Mouse (Mus musculus) c-Kit-positive CD71-negative TER-119-negative erythroid progenitor cells, embryonic 14.5 days (primary cell): ENCODE measurements around the gene Dock4.

ENCODE experiments used
- DNase-seq: peaks from one replicate; pipeline ENCODE4 v3.0.0-alpha.2; 2013; ENCODE audit warnings: low read depth

Dock4 gene

GRCm38 (mm10) chr12:40445648-40446449, at the start of gene Dock4, which contains the start of gene Zfp277:
Gene Dock4, plus strand, starts transcription at chr12:40445952.
Gene Zfp277, minus strand, starts transcription at chr12:40445902.
- peak; percentile 98 for DNase-seq

- DNase-seq = no peak
These were observed 46.8 kb upstream of the Dock4 start for GRCm38 (mm10) chr12:40398916-40399315.

- no peak for DNase-seq
These were observed 46.4 kb upstream of the Dock4 start for GRCm38 (mm10) chr12:40399386-40399785.

- no peak for DNase-seq
These were observed 45.9 kb upstream of the Dock4 start for GRCm38 (mm10) chr12:40399812-40400211.

DNA sequence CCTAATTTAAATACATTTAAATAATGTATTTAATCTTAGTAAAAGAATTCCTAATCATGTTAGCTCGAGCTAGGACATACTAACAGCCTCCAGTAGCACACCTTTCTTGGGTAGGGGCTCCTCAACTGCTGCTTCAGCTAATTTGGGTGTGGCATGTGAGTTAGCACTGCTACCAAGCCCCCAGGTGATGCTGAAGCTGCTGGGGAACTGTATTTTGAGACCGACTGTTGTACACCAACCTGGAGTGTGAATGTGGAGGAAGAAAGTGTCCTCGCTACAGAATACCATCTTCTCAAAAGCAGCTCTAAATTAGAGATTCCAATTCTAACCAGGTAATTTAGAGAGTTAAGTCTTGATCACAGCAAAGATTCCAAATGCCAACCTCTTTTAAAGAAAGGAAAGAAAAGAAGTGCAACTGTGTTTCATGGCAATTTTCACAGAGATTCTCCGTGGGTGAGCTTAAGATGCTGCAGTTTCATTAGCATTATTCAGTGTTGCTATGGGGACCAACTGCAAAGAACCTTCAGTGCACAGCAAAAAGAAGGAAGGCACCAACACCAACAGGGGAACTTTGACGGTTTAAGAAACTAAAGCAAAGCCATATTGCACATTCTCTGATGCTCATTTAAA, 31.0 kb upstream of the Dock4 start:
- no peak for DNase-seq

DNA sequence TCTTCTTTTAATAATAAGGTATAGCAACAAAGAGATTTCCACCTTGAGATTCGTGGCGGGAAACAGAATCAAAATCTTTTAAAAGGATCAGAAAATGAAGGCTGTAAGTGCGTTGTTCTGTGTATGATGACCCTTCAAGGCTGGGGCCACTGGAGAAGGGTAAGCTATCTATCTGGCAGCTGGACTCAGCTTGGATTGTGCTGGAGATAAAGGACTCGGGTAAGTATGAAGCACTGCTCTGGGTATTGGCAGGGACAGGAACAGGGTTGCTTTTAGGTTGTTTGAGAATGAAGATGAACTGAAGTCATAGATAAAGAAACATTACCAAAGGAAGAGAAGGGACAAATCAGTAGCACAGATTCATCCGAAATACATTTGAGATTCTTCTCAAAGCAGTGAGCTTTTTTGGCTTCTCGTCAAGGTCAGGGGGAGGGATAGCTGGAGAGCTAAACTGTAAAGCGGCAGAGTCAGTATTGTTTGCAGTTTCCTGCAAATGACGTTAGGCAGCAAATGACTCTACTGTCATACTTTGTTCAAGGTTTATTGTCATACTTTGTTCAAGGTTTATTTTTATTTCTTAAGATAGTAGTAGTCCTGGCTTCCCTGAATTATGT, 30.3 kb upstream of the Dock4 start:
- no peak for DNase-seq

DNA sequence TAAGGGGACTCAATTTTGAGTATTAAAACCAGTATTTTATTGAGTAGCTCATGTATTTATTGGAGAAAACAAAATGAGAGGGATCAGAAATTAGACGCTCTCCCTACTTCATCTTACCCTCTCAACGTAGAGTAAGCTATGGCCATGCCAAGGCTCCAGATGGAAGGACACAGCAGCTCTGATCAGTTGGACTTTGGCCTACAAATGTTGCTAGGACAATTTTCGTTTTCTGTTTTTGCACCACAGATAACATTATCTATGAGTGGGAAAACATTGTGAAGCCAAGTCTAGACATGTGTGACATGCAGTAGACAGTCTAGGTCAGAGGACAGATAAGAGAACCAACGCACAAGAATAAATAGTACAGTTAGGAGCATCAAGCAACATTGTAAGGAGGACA, 28.5 kb upstream of the Dock4 start:
- no peak for DNase-seq

DNA sequence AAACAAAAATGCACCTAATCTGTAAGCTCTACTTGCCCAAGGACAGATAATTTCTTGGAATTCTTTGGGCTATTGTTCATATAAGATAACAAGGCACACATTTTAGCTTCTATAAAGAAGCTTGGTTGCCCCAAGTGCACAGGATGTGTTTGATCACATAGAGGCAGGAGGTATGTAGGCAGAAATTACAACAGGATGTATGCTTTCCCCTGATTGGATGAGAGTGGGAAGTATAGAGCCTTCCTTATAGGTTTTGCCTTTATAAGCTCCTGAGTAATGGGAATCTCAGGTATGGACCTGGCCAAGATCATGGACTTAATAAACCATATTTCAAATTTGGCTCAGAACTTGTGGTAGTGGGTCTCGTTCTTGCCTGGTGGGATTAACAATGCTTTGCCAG, 20.8 kb upstream of the Dock4 start:
- DNase-seq = no peak

- no peak for DNase-seq
These were observed 18.1 kb upstream of the Dock4 start for GRCm38 (mm10) chr12:40427606-40428005.

DNA sequence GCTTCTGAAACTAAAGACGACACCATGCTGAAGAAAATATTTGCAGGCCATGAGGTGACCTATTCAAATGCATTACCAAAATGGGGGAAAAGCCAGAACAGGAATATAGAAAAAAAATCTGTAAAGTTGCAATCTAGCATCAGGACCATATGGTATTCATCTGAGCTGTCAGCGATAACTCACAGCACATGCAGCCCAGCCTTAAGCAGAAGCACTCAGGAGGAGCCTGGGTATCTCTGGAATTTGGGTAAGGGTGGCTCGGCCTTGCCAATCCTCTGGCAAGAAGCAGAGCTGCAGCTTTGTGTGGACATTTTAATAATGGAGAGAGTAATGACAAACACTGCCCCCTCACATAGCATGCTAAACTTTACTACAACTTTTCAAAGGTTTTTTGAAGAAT, 15.8 kb upstream of the Dock4 start:
- DNase-seq = no peak

DNA sequence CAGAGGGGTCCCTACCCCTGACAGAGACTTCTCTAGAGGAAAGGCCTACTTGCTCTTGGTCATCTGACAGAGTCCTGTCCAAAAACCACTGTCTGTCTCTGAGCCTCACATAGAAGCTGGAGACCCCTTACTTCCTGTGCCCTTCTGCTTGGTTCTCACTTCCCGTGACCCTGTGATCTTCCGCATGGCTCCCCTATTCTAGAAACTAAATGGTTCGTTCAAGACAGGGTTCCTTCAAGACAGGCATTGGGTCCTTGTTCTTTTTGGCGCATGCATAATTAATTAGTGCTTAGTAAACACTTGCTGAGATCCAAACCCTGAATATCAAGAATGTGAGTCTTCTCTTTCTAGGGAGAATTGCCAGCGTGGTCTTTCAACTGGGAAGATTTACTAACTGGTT, 14.7 kb upstream of the Dock4 start:
- no peak for DNase-seq

DNA sequence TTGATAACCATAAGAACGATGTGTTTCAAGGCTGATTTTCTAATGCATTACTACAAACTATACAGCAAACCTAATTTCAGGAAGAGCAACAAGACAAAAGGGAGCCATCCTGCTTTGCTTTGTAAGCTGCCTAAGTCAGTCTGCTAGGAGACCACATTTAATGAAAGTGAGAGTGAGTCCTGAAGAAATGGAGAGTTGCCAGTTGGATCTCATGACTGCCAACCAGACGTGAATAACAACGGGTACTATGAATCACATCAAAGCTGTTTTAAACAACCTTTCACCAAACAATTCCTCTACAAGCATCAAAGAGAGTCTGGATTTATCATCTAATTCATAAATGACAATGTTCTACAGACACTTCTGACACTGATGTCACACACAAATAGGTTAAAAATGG, 11.7 kb upstream of the Dock4 start:
- DNase-seq = no peak

DNA sequence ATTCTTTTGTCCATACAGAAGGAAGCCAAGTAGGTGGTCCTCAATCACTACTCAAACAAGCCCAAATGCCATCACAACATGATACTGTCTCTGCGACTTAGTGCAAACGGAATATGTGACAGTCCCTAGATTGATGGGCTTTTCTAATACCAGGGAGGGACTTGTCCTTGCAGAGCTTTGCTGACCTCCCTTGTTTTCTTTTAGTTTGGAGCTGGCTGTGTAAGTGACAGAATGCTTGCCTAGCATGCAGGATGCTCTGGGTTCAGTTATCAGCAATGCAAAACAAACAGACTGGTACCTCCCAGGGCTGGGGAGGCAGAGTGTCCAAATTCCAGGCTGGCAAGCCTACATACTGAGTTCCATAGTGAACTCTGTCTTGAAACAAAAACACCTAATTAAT, 7.7 kb upstream of the Dock4 start:
- no peak for DNase-seq

- DNase-seq = peak; percentile 6
These were observed 546 bp upstream of the Dock4 start for GRCm38 (mm10) chr12:40445206-40445605.

DNA sequence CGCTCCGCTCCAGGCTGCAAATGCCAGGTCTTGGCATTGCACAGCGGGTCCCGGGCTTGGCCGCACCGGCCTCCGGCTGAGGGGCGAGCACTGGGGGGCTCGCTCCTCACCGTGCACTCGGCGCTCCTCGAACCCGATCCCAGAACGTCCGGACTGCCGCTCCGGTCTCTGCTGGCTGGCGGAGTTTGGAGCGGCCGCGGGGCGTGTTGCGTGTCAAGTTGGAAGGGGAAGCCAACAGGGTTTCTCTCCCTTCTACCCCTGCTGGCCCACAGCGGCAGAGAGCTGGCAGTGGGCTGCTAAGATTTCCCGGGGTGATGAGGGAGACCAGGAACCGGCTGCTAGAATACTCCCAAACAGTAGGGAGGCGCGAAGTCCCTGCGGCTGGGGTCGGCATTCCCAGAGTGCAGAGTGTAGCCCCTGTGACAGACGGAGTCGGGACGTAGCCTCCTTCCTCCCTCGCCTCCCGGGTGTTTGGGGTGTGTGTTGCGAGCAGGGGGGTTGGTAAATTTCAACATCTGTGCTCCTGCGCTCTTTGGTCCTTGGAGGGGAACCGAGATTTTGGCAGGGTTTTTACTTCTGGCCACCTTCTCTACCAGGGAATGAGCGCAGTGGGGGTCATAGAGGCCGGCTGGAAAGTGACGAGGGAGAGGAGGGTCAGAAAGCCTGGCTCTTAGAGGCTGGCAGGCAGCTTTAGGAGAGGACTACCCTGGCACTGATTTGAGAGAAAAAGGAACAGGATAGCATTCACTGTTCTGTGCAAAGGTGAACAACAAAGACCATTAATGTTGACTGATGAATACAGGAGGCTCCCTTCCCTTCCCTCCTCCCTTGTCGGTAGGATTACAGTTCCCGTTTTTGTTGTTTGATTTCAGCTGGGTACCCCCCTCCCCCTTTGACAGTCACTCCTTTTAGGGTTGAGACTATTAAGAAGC, 964 bp downstream of the Dock4 start:
- no peak for DNase-seq

- no peak for DNase-seq
These were observed 2.0 kb downstream of the Dock4 start for GRCm38 (mm10) chr12:40447561-40448355.

DNA sequence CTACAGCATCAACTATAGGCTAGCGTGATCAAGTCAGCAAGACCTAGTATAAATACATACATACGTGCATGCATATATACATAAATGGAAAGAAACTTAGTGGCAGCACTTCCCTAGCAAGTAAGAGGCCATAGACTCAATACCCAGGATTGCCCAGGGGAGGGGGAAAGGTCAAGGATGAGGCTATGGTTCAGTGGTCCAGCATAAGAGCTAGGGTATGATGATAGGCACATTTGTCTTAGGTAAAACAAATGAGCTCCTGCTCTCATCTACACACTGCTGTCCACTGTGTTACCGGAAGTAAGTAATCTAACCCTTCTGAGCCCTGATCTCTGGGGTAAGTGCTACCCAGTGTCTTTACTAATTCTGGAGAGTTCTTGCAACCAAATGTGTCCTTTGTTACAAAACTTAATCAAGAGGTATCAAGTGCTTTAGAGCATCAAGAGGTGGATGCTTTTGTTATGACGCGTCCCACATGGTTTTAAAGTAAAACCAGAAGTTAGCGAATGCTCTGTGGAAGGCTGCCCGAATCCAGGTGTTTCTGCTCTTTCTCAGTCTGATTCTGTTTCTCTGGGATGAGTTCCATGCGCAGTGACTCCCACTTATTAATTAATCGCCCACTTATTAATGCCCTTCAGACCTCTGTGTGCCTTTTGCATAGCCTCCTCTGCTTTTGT, 3.5 kb downstream of the Dock4 start:
- no peak for DNase-seq

DNA sequence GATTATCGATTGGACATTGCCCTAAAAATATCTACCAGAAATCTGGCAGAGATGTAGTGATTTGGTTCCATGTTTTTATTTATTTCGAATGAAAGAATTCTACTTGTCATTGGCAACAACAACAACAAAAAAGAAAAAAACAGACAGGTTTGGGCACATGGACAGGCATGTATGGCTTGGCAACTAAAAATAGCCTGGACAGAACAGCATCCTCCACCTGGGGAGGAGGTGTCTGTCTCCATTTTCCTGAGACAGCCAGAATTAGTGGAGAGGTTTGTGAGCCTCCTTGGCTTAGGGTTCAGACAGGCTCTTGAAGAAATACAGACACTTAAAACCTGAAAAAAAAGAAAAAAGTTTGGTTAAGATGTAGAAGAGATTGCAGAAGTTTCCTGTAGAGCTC, 10.8 kb downstream of the Dock4 start:
- DNase-seq = no peak

GRCm38 (mm10) chr12:40458977-40459376, 13.2 kb downstream of the Dock4 start:
- no peak for DNase-seq

GRCm38 (mm10) chr12:40459673-40460265, 14.0 kb downstream of the Dock4 start:
- no peak for DNase-seq
